Mouse (Mus musculus) heart, embryonic 10.5 days (tissue): Measurements from ENCODE around the gene Mttp. TPM values are rescaled to one million over a fixed set of nuclear protein-coding genes. Genes with fewer than 3 reads are reported as not detected.

Experiments
- DNase-seq: peaks from one replicate; pipeline ENCODE4 v3.0.0-alpha.2; 2017; ENCODE audit warnings: low spot score
- H3K27ac ChIP-seq: fragments of 300-500 bp; sonication (generic); 2 replicates; pipeline ENCODE4 v1.5.1; 2016; ENCODE audit warnings: mild to moderate bottlenecking
- H3K27me3 ChIP-seq: fragments of 300-500 bp; sonication (generic); 2 replicates; pipeline ENCODE4 v1.6.1; 2016; ENCODE audit warnings: mild to moderate bottlenecking; ENCODE audit not compliant: poor library complexity, insufficient read depth, severe bottlenecking
- H3K36me3 ChIP-seq: fragments of 300-500 bp; sonication (generic); 2 replicates; pipeline ENCODE4 v1.6.1; 2016; ENCODE audit warnings: mild to moderate bottlenecking, moderate library complexity
- H3K4me1 ChIP-seq: fragments of 300-500 bp; sonication (generic); 2 replicates; pipeline ENCODE4 v1.6.1; 2016; ENCODE audit warnings: mild to moderate bottlenecking
- H3K4me3 ChIP-seq: fragments of 300-500 bp; sonication (generic); 2 replicates; pipeline ENCODE4 v1.5.1; 2016; ENCODE audit warnings: mild to moderate bottlenecking, moderate library complexity
- H3K9me3 ChIP-seq: fragments of 300-500 bp; sonication (generic); 2 replicates; pipeline ENCODE4 v1.6.1; 2016; ENCODE audit warnings: mild to moderate bottlenecking, moderate library complexity
- WGBS: fragments of 180-500 bp; shearing (Covaris S2); methylation state at CpG from one replicate; pipeline ENCODE4 v1.1.7; 2016; 5-methylcytosine and 5-hydroxymethylcytosine counted together
- polyA plus RNA-seq: library from polyadenylated mRNA; unstranded; fragments of >200 nt; fragmentation: Nextera tagmentation; extraction: Ambion mirVana; gene quantifications from 2 replicates; pipeline ENCODE4 v1.2.1, GENCODE M21; 2016

Gene Mttp
- 9.0 and 19.0 TPM in 2 replicates for polyA plus RNA-seq

DNA sequence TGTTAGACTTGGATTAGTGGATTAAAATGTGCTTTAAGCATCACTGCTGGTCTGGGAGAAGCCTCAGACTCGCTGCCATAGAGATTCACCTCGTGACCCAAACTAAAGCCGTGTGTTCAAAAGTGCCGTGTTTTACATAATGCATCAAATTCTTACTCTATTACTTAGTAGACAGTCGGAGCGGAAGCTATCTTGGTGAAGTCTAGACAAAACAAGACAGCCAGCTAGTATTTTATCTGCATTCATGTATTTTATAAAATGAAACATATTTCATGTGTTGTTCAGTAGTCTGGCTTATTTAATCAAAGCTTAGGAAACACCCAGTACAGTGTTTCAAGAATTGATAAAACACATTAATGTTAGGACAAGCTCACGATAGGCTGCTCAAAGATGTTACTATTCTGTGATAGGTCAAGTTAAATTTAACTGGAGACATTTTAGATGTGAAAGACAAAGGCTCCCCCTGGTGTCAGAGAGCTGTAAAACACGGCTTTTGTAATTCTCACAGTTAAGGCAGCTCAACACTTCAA, at the start of gene Mttp:
Gene Mttp (minus strand): TSS at position 327 of the 530 bp plus-strand sequence.
- DNase-seq = peak; percentile 84
- WGBS = 7% methylated on average over 8 of the region's 8 CpGs
- no peaks in the 10 kb centered on the region for H3K9me3 ChIP-seq

DNA sequence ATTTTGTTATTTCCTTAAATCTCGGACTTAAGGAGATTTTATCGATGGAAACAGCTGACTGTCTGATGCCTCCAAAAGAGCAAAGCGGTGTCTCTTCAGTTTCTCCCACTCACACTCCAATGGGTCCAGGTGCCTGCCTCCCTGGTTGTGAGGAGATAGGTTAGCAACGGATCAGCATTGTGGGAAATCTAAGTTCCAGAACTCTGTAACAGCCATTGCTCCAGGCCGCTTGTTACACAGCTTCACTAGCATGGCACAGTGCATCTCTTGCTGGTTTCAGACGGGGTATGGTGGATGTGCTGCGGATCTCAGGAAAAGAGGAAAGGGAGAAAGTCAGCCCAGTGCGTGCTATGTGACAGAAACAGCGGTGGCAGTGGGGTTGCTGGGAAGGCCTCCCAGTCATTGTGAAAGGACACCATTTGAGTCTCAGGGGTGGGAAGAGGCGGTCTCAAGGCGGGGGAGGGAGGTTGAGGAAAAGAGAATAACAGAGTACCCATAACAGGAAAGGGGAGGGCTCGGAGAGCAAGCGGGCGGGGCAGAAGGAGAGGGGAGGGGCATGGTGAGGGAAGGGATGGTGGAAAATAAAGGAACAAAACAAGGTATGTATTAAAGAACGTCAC, 49.0 kb upstream of the Mttp start, which contains the start of gene 4930579F01Rik:
Gene 4930579F01Rik (minus strand): TSS at position 143 of the 620 bp plus-strand sequence.
- no peaks in the 10 kb centered on the region for H3K27me3 ChIP-seq
- H3K9me3 ChIP-seq = no peaks in the 10 kb centered on the region
- 73% methylated on average over 15 of the region's 15 CpGs for WGBS
- DNase-seq = no peak
- 0 out of 2 replicates have a peak, but pooled peaks cover 3% of the 10 kb centered on the region for H3K4me1 ChIP-seq
- no peak within 1 kb of the TSS for H3K27ac ChIP-seq
- no peaks in the 10 kb centered on the region for H3K36me3 ChIP-seq
- no peak within 1 kb of the TSS for H3K4me3 ChIP-seq

More for the DNA sequence above, at the start of gene Mttp:
- H3K27ac ChIP-seq = peak within 1 kb of the TSS; percentile 96
- peaks cover 16% of the 10 kb centered on the region for H3K36me3 ChIP-seq
- H3K4me1 ChIP-seq = peaks cover 3% of the 10 kb centered on the region; the same call in 1 of the 2 replicates
- H3K4me3 ChIP-seq = peak within 1 kb of the TSS; percentile 73
- H3K27me3 ChIP-seq = no peaks in the 10 kb centered on the region

DNA sequence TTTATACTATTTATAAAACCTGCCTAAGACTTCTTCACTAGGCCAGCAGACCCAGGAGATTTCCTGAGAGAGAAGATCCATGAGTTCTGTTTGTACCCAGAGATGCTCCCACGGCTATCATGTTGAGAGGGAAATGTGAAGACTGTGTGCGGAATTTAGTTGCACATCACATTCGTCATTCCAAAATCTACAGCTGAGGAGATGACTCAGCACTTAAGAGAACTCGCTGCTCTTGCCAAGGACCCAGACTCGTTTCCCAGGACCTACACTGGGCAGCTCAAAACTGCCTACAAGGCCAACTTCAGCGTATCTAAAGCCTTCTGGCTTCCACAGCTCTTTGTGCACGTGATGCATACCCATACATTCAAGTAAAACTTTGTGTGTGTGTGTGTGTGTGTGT, 47.5 kb upstream of the Mttp start:
- H3K4me3 ChIP-seq = no peak overlapping the region
- no peaks in the 10 kb centered on the region for H3K36me3 ChIP-seq
- no peak for DNase-seq
- no peaks in the 10 kb centered on the region for H3K4me1 ChIP-seq
- WGBS = 79% methylated on average over 7 of the region's 7 CpGs
- H3K27me3 ChIP-seq = no peaks in the 10 kb centered on the region
- no peaks in the 10 kb centered on the region for H3K9me3 ChIP-seq
- H3K27ac ChIP-seq = no peak overlapping the region

DNA sequence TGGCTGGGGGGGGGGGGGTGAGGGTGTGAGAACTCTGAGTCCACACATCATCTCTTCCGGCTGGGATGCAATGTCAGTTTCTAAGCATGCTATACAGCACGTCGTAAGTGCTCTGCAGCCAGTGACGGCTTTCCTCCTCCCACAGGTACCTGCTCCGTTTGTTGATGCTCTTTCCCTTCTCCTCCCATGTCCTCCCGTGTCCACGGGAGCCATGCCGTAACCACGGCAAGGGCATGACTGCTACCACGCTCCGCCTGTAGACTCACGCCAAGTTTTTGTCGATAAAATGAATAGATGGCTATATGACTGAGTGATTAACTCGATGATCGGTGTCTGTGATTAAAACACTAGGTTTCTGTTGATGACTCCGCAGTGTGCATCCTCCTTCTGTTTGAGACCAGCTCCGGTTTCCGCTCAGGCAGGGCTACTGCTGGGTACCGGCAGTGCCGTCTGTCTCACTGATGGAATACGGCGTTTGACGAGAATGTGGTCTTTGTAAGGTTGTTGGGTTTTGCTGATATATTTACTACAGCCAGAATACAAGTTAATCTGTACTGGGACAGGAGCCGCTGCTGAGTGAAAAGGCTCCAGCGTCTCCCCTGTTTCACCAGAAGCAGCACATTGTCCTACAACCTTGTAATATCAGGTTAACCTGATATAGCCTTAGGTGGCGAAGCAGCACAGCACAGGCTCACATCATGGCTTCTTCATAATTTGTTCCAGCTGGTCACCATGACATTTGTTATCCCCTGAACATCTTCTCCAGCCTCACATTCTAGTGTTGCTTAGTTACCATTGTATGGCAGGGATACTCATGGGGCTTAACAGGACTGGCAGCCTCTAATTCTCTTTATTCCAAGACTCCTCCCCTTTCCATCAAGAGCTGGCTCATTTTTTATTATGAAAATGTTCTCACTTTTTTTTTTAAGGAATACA, 41.5 kb upstream of the Mttp start:
- Histone ChIP-seq H3K27ac (no peak overlapping the region), H3K4me1 (no peaks in the 10 kb centered on the region), H3K36me3 (no peaks in the 10 kb centered on the region), H3K9me3 (no peaks in the 10 kb centered on the region), H3K4me3 (no peak overlapping the region), H3K27me3 (no peaks in the 10 kb centered on the region)
- DNase-seq = no peak
- 90% methylated on average over 26 of the region's 26 CpGs for WGBS

DNA sequence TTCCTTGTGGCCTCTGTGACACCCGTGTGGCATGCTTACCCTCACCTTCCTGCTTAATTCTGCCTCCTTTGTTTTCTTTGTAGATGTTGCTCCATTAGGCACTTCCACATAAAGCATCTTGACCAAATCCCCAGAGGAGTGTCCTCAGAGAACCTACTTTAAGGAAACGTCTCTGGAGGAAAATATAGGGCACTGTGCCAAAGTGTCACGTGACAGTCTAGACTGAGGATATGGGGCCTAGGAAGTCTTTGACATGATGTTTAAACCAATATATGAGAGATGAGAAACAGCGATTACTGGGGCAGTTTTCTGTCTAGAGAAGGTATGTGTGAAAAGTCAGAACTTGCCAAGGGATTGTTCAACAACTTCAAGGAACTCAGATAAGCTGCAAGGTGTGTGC, 40.5 kb upstream of the Mttp start:
- Histone ChIP-seq H3K27ac (no peak overlapping the region), H3K36me3 (no peaks in the 10 kb centered on the region), H3K4me3 (no peak overlapping the region), H3K4me1 (no peaks in the 10 kb centered on the region), H3K27me3 (no peaks in the 10 kb centered on the region), H3K9me3 (no peaks in the 10 kb centered on the region)
- 64% methylated on average over 4 of the region's 4 CpGs for WGBS
- DNase-seq = no peak

DNA sequence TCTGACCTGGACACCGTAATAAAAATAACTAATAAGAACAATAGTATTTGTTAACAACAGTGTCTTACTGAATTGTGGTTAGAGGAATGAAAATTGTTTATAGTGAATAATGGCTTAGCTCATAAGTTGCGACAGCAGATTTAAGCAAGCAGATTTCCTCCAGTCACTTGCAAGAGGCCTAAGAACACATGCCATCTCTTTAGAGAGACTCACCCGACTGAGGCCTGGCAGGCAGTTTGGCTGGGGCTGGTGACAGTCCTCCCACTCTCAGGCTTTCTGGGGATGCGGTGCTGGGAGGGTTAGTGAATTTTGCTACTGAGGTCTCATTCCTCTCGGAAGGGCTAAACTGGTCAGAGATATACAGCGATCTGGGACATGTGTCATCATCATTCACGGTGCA, 38.6 kb upstream of the Mttp start:
- H3K9me3 ChIP-seq = no peaks in the 10 kb centered on the region
- H3K27ac ChIP-seq = no peak overlapping the region
- H3K27me3 ChIP-seq = no peaks in the 10 kb centered on the region
- 84% methylated on average over 7 of the region's 7 CpGs for WGBS
- H3K4me3 ChIP-seq = no peak overlapping the region
- H3K4me1 ChIP-seq = no peaks in the 10 kb centered on the region
- peak; percentile 65 for DNase-seq
- H3K36me3 ChIP-seq = no peaks in the 10 kb centered on the region

DNA sequence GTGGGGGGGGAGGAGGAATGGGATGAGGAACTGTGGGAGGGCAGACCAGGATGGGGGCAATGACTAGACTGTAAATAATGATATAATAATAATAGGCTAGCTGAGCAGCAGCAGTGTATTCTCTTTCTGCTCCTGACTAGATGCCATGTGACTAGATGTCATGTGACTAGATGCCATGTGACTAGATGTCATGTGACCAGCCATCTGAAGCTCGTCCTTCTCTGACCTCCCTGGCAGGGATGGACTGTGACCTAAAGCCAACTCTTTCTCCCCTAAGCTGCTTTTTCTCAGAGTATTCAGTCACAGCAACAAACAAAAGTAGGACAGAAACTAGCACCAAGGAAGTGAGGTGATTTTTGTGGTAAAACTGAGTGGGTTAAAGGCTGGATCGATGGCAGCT, 37.3 kb upstream of the Mttp start:
- H3K4me1 ChIP-seq = no peaks in the 10 kb centered on the region
- no peak overlapping the region for H3K4me3 ChIP-seq
- no peaks in the 10 kb centered on the region for H3K36me3 ChIP-seq
- peak; percentile 30 for DNase-seq
- H3K27ac ChIP-seq = no peak overlapping the region
- 83% methylated on average over 2 of the region's 2 CpGs for WGBS
- no peaks in the 10 kb centered on the region for H3K27me3 ChIP-seq
- no peaks in the 10 kb centered on the region for H3K9me3 ChIP-seq

DNA sequence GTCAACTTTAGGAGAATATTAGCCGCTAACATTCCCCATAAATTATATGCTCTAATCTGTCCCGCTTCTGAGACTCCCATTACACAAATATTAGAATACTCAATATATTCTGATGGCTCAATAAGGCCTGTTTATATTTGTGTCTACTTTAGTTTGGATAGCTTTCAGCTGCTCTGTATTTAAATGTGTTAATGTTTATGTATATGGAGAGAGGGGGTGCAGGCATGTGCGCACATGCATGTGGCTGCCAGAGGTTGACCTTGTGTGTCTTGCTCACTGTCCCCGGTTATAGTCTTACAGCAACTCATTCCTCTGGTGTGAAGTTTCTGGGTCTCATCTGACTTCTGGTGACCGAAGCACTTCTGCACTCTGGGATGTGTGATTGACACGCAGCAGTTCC, 30.8 kb upstream of the Mttp start:
- no peak for DNase-seq
- H3K27me3 ChIP-seq = no peaks in the 10 kb centered on the region
- no peaks in the 10 kb centered on the region for H3K36me3 ChIP-seq
- H3K4me3 ChIP-seq = no peak overlapping the region
- no peak overlapping the region for H3K27ac ChIP-seq
- H3K9me3 ChIP-seq = no peaks in the 10 kb centered on the region
- 0 out of 2 replicates have a peak, but pooled peaks cover 5% of the 10 kb centered on the region for H3K4me1 ChIP-seq
- 79% methylated on average over 6 of the region's 6 CpGs for WGBS

DNA sequence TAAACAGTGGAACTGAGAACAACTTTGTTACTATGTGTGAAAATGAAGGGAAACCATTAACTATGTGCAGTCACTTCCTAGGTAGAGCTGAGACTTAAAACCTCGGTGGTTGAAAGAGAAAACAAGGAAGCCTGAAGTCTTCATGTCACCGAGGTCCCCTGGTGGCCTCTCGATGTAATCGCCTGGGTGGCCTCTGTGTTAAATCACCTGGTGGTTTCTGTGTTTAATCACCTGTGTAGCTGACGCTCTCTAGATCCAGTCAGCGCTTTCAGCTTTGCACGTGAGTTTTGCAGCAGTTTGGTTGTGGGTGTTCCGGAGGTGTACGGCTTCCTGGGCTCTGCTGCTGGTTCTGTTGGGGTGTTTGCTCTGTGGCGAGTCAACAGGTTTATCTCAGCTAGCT, 28.5 kb upstream of the Mttp start:
- WGBS = 72% methylated on average over 10 of the region's 10 CpGs
- peak; percentile 39 for DNase-seq
- H3K4me3 ChIP-seq = no peak overlapping the region
- H3K4me1 ChIP-seq = 0 out of 2 replicates have a peak, but pooled peaks cover 5% of the 10 kb centered on the region
- H3K9me3 ChIP-seq = no peaks in the 10 kb centered on the region
- H3K36me3 ChIP-seq = no peaks in the 10 kb centered on the region
- no peaks in the 10 kb centered on the region for H3K27me3 ChIP-seq
- H3K27ac ChIP-seq = no peak overlapping the region

DNA sequence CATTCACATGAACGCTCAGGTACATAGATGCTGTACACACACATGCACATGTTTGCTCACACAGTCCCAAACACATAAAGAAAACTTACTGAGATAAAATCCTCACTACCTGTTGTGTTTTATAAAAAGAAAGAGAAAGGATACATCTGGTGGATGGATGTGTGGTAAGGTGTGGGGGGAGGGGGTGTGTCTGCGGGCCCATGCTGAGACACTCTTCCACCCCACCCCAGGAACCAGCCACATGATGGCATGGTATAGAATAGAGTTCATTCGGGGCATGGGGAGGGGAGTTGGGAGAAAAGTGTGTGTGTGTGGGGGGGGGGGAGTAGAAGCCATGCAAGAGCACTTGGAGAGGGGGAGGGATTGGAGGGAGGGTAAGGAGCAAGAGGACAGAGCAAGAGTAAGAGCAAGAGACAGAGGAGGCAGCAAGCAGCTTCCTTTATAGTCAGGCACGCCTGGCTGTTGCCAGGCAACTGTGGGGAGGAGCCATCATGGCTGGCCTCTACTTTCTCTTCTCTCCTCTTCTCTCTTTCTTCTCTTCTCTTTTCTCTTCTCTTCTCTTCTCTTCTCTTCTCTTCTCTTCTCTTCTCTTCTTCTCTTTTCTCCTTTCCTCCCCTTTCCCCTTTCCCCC, 17.9 kb upstream of the Mttp start:
- Histone ChIP-seq H3K36me3 (0 out of 2 replicates have a peak, but pooled peaks cover 2% of the 10 kb centered on the region), H3K9me3 (no peaks in the 10 kb centered on the region), H3K27ac (no peak overlapping the region), H3K4me3 (no peak overlapping the region), H3K4me1 (0 out of 2 replicates have a peak, but pooled peaks cover 6% of the 10 kb centered on the region), H3K27me3 (no peaks in the 10 kb centered on the region)
- no peak for DNase-seq
- 60% methylated on average over 4 of the region's 4 CpGs for WGBS

DNA sequence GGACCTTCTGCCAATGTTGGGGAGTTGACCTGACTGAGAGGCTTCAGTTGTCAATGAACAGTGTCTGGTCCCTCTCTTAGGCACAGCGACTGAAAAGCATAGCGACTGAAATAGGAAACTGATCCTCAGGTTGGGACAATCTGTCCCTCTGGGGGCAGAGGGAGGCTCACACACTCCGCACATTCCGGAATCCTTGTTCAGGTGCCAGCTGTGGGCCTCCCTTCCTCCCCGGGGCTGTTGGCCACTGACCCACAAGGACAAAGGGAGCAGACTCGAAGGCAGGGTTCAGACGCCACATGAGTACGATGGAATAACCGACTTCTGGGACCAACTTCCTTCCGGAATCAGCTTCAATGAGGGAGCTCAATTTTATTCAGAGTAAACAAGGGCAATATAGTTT, 16.9 kb upstream of the Mttp start:
- H3K36me3 ChIP-seq = peaks cover 5% of the 10 kb centered on the region
- peak; percentile 57 for DNase-seq
- H3K4me1 ChIP-seq = 0 out of 2 replicates have a peak, but pooled peaks cover 6% of the 10 kb centered on the region
- no peak overlapping the region for H3K27ac ChIP-seq
- 84% methylated on average over 10 of the region's 10 CpGs for WGBS
- H3K27me3 ChIP-seq = no peaks in the 10 kb centered on the region
- no peak overlapping the region for H3K4me3 ChIP-seq
- no peaks in the 10 kb centered on the region for H3K9me3 ChIP-seq

DNA sequence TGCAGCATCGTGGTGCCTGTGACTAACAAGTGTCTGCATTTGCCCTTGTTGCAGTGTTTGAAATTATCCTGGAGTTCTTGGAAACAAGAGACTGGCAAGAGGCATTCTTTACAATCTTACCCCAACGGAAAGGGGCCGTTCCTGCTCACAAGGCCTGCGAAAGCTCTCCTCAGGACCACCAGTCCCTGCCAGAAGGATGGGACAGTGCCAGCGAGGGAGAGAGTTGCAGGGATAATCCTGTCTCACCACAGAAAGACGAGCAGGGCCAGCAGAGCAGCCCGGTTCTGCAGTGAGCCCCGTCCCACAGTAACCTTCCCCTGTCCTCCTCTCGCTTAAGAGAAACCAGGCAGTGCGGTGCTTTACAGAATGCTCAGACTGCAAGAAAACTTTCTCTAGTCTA, 11.9 kb upstream of the Mttp start:
- Histone ChIP-seq H3K27ac (no peak overlapping the region), H3K36me3 (peaks cover 26% of the 10 kb centered on the region), H3K27me3 (no peaks in the 10 kb centered on the region), H3K4me1 (no peaks in the 10 kb centered on the region), H3K9me3 (no peaks in the 10 kb centered on the region), H3K4me3 (no peak overlapping the region)
- WGBS = 74% methylated on average over 10 of the region's 10 CpGs
- DNase-seq = no peak
